Mouse (Mus musculus) adrenal gland, postnatal 4 days (tissue): ENCODE data around the gene Cemip2. TPM values are rescaled to one million over a fixed set of nuclear protein-coding genes. Genes with fewer than 3 reads are reported as not detected.

Experiments
- DNase-seq, 2 experiments: peaks; one replicate each; pipeline ENCODE4 v3.0.0; 2021 to 2022; ENCODE audit warnings: low spot score in 2 of 2, mixed read lengths in 2 of 2
- long read RNA-seq, 2 experiments: library from polyadenylated mRNA; stranded (forward); transcript quantifications; one replicate each; pipeline ENCODE4 v2.0.0; 2021
- total RNA-seq, 2 experiments: library from RNA; stranded (reverse); gene quantifications; 2 replicates each; pipeline ENCODE4 v1.2.3; 2021

The Cemip2 gene
- 10 to 100 TPM; 27.1 to 29.9 TPM for total RNA-seq
- long read RNA-seq, experiment 1, full-length matches to known transcripts = 4 of 8 reads
- long read RNA-seq, experiment 1, partial matches to known transcripts = 3 of 8 reads
- long read RNA-seq, experiment 1, other reads (novel, unspliced or antisense) = 1 of 8 reads
- long read RNA-seq, experiment 2, full-length matches to known transcripts = 3 of 13 reads
- long read RNA-seq, experiment 2, partial matches to known transcripts = 9 of 13 reads
- long read RNA-seq, experiment 2, other reads (novel, unspliced or antisense) = 1 of 13 reads

DNA sequence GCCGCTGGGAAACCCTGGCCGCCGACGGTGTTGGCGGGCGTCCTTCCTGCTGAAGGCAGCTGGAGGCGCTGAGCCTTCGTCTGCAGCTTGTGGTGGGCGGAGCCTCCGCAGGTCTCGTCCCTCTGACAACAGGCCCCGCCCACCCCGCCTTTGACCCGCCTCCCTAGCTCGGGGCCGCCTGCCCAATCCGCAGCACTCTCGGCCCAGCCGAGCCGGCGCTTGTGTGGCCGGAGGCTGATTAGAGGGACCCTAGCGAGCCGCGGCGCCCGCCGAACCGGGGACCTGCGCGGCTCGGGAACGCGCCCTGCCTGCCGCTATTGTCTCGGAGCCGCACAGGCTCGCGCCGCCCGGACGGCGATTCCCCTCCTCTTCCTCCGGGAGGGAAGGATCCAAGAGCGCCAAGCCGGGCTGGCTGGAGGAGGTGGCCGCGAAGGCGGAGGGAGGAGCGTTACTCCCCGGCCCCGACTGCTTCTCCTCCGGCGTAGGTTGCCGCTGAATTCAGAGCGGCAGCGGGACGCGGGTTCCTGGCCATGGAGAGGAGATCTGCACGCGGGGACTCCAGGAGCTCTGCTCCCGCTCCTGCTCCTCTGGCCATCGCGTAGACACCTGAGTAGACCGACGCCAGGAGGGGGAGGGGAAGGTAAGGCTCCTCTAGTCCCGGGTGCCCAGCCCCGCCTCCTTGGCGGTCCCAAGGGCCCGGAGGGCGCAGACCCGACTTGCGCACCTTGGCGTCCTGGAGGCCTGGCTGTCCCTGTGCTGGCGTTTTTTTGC is at the start of gene Cemip2:
TSS of gene Cemip2 (plus strand) at position 196 of the 771 bp plus-strand sequence.
- DNase-seq = peak; percentile 92 to 94

- DNase-seq = no peak
Measured at GRCm38 (mm10) chr19:21728342-21728741, 49.8 kb upstream of the Cemip2 start.

DNA sequence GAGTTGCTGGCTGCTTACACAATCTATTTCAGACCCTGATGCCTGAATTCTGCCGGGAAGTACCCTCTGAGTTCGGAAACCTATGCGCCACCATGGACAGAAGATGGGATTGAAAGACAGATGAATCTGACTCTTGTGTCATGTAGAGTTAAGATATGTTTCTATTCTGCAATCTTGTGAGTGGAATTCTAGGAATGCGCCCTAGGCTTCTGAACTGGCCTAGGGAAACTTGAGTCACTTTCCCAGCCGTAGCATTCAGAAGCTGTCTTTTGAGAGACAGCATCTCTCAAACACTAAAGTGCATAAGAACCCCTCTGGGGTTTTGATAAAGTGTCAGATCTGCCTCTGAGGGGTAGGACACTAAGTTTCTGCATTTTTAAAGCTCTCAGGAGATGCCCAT is 46.3 kb upstream of the Cemip2 start:
- no peak for DNase-seq

- no peak for DNase-seq
Measured at GRCm38 (mm10) chr19:21733176-21733575, 45.0 kb upstream of the Cemip2 start.

GRCm38 (mm10) chr19:21734112-21734511 is 44.0 kb upstream of the Cemip2 start:
- DNase-seq = no peak

DNA sequence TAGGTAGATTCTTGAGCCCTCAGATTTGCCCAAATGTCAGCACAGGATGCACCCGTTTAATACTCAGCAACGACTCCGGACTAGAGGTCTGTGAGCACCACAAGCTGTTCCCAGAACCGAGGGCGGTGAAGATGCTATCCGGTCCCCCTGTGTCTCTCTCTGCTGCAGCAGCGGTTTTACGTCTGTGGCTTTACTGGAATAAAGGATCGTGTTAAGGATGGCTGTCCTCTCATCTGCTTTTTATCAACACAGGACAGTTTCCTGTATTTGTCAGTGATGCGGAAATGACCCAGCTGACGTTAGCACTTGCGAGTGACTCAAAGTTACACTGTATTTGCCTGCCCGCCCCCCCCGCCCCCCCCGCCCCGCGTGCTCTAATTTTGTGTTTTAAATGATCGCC is 40.7 kb upstream of the Cemip2 start:
- no peak for DNase-seq

DNA sequence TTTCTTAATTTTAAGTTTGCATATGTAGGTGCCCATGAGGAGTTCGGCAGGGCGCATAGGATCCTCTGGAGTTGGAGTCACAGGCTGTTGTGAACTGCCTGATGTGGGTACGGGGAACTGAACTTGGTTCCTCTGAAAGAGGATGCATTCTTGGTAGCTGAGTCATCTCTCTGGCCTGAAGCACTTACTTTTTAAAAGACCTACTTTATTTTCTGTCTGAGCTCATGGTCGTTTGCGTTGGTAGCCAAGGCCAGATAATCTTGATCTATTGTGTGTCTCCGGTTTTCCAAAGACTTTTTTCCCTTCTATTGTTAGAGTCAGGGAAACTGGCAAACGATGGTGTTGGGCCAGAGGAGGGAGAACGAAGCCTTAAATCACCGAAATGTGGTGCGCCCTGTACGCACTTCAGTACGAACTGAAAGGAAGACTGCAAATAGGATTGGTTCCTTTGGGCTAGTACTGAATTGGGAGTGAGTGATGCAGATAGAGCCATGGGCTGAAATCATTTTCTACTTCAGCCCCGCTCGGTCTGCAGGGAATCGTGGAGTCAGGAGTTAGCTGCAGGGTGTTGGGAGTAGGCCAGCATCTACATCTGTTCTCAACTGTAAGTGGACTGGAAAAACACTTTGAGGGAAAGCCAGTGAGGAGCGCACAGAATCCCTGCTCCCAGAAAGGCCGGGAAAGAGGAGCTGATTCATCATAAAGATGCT is 40.1 kb upstream of the Cemip2 start:
- no peak for DNase-seq

- DNase-seq = no peak
Measured at GRCm38 (mm10) chr19:21738591-21739280, 39.4 kb upstream of the Cemip2 start.

DNA sequence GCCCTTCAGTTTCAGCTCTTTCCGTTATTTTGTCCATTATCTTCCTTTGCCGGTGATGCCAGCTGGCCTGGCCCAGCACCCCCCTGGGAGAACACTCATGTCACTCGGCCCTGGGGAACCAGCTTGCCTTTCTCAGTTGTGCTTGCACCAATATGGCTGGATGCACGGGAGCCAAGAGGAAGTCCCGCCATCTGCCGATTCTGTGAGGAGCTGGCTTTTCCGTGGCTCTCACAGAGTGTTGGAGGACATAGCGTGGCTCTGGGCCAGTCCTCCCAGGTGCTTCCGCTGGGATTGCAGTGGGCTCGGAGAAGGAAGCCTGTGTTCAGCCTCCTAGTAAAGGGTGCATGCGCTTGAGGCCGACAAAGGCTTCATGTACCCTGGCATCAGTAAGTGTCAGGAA is 36.0 kb upstream of the Cemip2 start:
- no peak for DNase-seq

DNA sequence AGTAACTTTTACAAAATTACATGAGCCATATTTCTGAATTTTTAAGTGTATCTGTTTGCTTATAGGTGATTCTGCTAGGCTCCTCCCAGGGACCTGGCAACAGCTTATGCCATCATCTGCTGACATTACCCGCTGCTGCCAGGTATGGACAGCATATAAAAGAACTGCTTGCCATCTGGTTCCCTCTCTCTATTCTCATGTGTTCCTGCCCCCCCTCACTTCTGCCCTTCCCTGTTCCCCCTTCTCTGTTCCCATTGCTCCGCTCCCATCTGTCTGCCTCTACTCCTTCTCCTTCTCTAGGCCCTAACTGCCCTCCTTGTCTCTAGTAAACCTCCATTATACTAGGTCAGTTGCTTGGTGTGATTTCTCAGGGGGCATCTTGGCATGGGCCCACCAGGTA is 32.6 kb upstream of the Cemip2 start:
- no peak for DNase-seq

- peak in 1 of 2 experiments; percentile 38 for DNase-seq
Measured at GRCm38 (mm10) chr19:21747356-21747755, 30.8 kb upstream of the Cemip2 start.

GRCm38 (mm10) chr19:21750154-21750553 is 28.0 kb upstream of the Cemip2 start:
- DNase-seq = no peak

GRCm38 (mm10) chr19:21761676-21762075 is 16.5 kb upstream of the Cemip2 start:
- no peak for DNase-seq

GRCm38 (mm10) chr19:21764013-21764412 is 14.1 kb upstream of the Cemip2 start:
- DNase-seq = no peak

DNA sequence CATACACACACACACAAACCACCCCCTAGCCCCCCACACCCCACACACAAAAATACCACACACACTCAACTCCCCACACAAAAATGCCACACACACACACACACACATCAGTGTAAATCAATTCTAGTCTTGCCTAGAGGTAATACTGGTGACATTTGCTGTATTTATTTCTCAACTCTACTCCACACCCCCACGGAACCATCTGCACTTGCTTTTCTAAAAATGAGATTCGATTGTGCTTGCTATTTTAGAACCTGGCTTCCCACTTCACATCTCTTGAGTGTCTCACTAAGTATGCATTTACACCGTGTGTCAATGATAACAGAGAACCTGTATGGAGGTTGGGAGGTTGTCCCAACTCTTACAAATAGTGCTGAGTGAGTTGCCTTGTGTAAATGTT is 13.4 kb upstream of the Cemip2 start:
- DNase-seq = no peak

- DNase-seq = no peak
Measured at GRCm38 (mm10) chr19:21767500-21768045, 10.6 kb upstream of the Cemip2 start.

DNA sequence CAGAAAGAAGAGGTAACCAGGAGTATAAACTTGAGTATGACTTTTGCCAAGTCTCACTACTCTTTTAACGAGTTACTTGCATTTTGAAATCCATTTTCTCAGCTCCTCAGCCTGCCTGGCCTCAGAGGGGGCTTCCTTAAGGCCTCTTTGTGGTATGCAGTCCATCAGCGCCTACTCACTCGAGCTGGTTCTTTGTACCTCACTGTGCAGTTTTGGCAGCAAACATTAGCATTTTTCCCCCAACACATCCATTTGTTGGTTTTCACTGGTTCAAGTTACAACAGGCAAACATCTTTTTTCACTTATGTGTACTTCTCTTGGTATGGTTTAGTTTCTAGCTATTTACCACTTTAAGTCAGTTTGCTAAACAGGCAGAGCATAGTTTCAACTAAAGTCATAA is 8.3 kb upstream of the Cemip2 start:
- DNase-seq = no peak

DNA sequence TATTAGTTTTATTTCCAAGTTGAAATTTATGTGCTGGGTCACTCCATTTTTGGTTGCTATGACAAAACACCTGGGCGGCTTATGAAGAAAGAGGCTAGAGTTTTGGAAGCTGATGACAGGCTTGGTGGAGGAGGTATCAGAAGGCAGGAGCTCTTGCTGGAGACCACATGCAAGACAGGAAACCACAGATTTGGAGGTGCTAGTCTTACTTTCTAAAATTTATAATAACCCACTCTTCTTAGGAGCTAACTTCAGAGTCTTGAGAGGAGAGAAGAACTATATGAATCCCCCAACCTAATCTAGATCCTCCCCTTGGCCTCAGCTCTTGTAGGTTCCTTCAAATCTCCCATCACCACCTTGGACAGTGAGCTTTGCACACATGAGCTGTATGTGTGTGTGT is 6.6 kb upstream of the Cemip2 start:
- DNase-seq = no peak

DNA sequence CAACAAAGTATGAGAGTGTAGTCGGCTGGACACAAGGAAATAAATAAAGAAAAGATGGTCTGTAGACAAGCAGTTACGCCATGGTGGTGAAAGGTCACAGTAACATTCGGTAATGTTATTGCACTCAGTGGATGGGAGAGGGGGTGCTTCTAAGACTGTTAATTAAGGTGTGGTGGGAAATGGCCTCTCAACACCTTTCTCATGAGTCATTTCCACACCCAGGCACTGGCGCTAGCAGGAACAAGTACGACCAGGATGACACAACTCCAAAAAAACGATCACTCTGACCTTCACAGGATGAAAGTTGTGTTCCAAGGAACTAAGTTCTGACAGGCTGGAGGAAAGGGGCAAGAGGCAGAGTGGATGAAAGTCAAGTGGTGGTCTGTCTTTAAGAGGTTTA is 4.5 kb upstream of the Cemip2 start:
- DNase-seq = no peak

DNA sequence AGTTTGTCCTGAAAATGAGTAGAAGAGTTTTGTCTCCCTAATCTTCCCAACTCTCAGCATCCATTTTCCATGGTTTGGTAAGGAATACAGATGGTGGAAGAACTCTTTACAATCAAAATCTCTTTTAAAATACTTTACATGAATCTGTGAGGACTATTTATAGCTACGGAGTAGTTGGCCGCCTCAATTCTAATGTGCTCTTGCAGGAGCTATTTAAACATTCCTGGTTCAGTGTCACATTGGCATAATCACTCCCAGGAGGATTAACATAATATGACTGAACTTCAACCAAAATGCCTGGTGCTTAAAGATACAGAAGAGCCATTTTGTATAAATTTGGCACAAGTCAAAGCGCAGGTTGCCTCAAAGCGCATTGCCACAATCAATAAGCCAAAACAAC is 2.5 kb upstream of the Cemip2 start:
- DNase-seq = no peak

DNA sequence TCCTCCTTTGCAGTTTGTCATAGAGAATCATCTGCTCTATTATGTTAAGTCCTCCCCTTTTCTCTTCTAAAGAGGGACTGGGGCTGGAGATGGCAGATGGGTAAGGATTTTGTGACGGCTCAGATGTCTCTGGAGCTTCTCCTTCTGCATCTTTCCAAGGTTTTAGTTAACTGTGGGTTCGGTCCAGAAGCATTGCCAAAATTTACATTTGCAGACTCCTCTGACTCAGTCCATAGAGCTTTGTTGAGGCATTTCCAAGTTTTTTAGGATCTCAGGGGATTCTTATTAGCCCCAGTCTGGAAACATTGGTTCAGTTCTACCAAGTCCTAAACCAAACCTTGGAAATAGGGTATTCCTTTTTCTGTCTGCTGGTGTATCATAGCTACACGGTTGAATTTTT is 1.5 kb upstream of the Cemip2 start:
- no peak for DNase-seq
